Mouse (Mus musculus) embryonic facial prominence, embryonic 12.5 days (tissue): ENCODE data around the gene Prelp. TPM values are rescaled to one million over a fixed set of nuclear protein-coding genes. Genes with fewer than 3 reads are reported as not detected.

Experiments used
- ATAC-seq: fragments of 200-750 bp; cut with Nextera tagmentation; 2 replicates; pipeline ENCODE4 v1.8.0; 2017; ENCODE audit not compliant: insufficient number of reproducible peaks, insufficient read depth, low FRiP score, low TSS enrichment
- H3K27ac ChIP-seq: fragments of 300-500 bp; sonication (generic); 2 replicates; pipeline ENCODE4 v1.5.1; 2016; ENCODE audit warnings: mild to moderate bottlenecking
- H3K27me3 ChIP-seq: fragments of 300-500 bp; sonication (generic); 2 replicates; pipeline ENCODE4 v1.6.1; 2016; ENCODE audit warnings: mild to moderate bottlenecking, moderate library complexity
- H3K36me3 ChIP-seq: fragments of 300-500 bp; sonication (generic); 2 replicates; pipeline ENCODE4 v1.6.1; 2016; ENCODE audit warnings: mild to moderate bottlenecking
- H3K4me1 ChIP-seq: fragments of 300-500 bp; sonication (generic); 2 replicates; pipeline ENCODE4 v1.6.1; 2016
- H3K4me2 ChIP-seq: fragments of 300-500 bp; sonication (generic); replicated peaks from 2 replicates; pipeline ENCODE4 v1.6.1; 2016; ENCODE audit warnings: mild to moderate bottlenecking, moderate library complexity
- H3K4me3 ChIP-seq: fragments of 300-500 bp; sonication (generic); 2 replicates; pipeline ENCODE4 v1.5.1; 2016; ENCODE audit warnings: mild to moderate bottlenecking
- H3K9ac ChIP-seq: fragments of 300-500 bp; sonication (generic); 2 replicates; pipeline ENCODE4 v1.6.1; 2016; ENCODE audit warnings: mild to moderate bottlenecking, moderate library complexity
- H3K9me3 ChIP-seq: fragments of 300-500 bp; sonication (generic); 2 replicates; pipeline ENCODE4 v1.6.1; 2016; ENCODE audit warnings: mild to moderate bottlenecking, moderate library complexity
- WGBS: fragments of 180-500 bp; shearing (Covaris S2); methylation state at CpG from one replicate; pipeline ENCODE4 v1.1.7; 2016; 5-methylcytosine and 5-hydroxymethylcytosine counted together
- polyA plus RNA-seq: library from polyadenylated mRNA; unstranded; fragments of >200 nt; fragmentation: Nextera tagmentation; extraction: Ambion mirVana; gene quantifications from 2 replicates; pipeline ENCODE4 v1.2.1, GENCODE M21; 2016

The Prelp gene
- polyA plus RNA-seq, 1 experiment from 2014 or later, result 1.9 TPM

DNA sequence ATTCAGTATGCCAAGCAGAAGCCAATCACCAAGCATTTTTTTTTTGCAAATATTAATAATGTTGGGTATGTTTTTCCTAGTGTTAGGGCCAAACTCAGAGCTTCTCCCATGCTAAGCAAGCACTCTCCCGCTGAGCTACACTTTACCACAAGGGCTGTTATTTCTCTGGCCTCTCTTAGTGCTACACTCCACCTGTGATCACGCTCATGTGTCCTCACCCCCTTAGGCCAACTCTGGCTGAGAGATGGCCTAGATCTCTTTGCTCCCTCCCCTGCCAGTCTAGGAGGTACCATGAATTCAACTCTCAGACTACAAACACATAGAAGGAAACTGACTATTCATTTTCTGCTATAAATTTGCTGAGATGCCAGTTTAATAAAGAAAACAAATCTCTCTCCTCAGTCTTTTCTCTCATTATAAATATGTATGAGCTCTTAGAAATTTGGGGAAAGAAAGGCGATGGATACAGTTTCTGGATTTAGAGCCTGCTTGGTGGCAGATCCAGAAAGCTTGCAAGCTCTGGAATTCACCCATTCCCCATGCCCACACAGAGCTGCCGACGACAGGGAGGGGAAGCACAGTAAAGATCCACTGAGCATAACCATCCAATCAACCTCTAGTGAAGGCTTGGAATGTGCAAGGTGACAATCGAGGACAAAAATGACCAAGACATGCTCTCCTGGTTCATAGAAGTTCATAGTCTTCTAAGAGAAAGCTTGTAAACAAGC, 48.0 kb downstream of the Prelp start:
- H3K9ac ChIP-seq, result no peak overlapping the region
- H3K4me3 ChIP-seq, result no peak overlapping the region
- 83% methylated on average over 6 of the region's 6 CpGs for WGBS
- peaks cover 6% of the 10 kb centered on the region; the same call in 1 of the 2 replicates for H3K4me1 ChIP-seq
- H3K36me3 ChIP-seq, result no peaks in the 10 kb centered on the region
- no peaks in the 10 kb centered on the region for H3K9me3 ChIP-seq
- H3K4me2 ChIP-seq, result no peak overlapping the region
- H3K27me3 ChIP-seq, result no peaks in the 10 kb centered on the region
- no peak overlapping the region for H3K27ac ChIP-seq
- no peak for ATAC-seq

DNA sequence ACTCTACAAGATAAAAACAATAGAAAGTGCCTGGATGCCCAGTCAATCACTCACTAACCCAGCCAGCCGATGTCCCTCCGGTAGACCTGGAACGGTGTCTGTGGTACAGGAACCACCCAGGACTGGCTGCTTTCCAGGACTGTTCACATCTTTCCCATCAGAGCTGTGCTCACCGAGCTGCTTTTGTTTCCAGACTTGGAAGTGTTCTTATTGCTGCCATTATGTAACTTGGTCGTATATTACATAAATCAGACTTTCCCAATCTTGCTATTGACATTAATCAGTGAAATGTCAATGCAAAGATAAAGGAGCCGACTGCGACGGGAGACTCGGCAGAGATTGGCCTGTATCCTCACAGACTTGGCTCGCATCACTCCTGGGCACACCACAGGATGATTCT, 50.0 kb downstream of the Prelp start:
- no peaks in the 10 kb centered on the region for H3K9me3 ChIP-seq
- H3K4me3 ChIP-seq, result no peak overlapping the region
- peaks cover 4% of the 10 kb centered on the region; the same call in 1 of the 2 replicates for H3K4me1 ChIP-seq
- 85% methylated on average over 10 of the region's 10 CpGs for WGBS
- H3K36me3 ChIP-seq, result no peaks in the 10 kb centered on the region
- H3K27me3 ChIP-seq, result no peaks in the 10 kb centered on the region
- H3K27ac ChIP-seq, result no peak overlapping the region
- no peak for ATAC-seq
- H3K4me2 ChIP-seq, result no peak overlapping the region
- no peak overlapping the region for H3K9ac ChIP-seq

DNA sequence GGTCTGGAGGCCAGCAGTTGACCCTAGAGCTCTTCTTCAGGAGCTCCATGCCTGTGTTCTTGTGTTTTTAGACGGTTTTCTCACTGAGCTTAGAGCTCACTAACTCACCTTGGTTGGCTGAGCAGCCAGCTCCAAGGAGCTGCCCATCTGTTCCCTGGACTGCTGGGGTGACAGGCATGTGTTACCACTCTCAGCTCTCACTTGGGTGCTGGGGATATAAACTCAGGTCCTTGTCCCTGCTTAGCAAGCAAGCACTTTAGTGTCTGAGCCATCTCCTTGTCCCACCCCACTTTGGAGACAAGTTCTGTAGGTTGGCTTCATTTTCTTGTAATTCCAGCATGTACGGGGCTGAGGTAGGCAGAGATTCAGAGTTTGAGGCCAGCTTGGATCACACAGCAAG, 52.0 kb downstream of the Prelp start:
- H3K9ac ChIP-seq, result no peak overlapping the region
- no peaks in the 10 kb centered on the region for H3K27me3 ChIP-seq
- ATAC-seq, result no peak
- peaks cover 5% of the 10 kb centered on the region; the same call in 1 of the 2 replicates for H3K4me1 ChIP-seq
- H3K4me2 ChIP-seq, result no peak overlapping the region
- no peaks in the 10 kb centered on the region for H3K9me3 ChIP-seq
- WGBS, result 48% methylated on average over 2 of the region's 2 CpGs
- no peak overlapping the region for H3K27ac ChIP-seq
- H3K4me3 ChIP-seq, result no peak overlapping the region
- H3K36me3 ChIP-seq, result no peaks in the 10 kb centered on the region

DNA sequence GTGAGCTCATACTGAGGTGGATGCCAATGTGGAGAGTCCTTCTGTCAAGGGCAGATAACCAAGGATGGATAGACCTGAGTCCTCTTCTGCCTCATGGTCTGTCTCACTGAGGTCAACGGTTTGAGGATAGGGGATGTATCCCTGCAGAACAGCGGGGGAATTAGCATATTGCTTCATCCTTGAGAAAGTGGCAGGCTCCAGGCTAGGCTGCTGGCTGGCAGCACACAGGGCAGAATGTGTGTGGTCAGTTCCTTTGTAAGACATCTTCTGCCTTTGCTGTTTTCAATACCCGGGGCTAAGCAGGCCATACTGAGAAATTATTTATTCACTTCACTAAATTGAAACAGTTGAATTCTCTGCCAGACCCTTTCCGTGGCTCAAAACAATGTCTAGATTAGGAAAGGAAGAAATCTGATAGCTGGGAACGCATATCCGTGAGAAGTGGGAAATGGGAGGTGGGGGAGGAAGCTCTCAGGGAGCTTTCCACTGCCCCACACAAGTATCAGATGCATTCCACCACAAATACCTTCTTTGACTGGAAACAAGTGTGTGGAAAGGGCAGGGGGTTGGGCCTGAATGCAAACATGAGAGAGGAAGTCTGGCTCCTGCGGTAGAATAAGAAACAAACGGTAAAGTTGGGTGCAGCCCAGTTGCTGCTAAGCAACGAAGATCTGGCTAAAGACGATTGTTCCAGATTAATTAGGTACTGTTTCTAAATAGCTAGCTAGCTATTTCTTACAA, 57.8 kb downstream of the Prelp start:
- H3K27ac ChIP-seq, result peak overlapping the region; percentile 88
- no peaks in the 10 kb centered on the region for H3K9me3 ChIP-seq
- WGBS, result 11% methylated on average over 10 of the region's 10 CpGs
- H3K36me3 ChIP-seq, result no peaks in the 10 kb centered on the region
- H3K4me2 ChIP-seq, result peak overlapping the region; percentile 21
- no peaks in the 10 kb centered on the region for H3K27me3 ChIP-seq
- no peak overlapping the region for H3K4me3 ChIP-seq
- H3K9ac ChIP-seq, result no peak overlapping the region
- H3K4me1 ChIP-seq, result peaks cover 20% of the 10 kb centered on the region
- peak; percentile 72 for ATAC-seq

DNA sequence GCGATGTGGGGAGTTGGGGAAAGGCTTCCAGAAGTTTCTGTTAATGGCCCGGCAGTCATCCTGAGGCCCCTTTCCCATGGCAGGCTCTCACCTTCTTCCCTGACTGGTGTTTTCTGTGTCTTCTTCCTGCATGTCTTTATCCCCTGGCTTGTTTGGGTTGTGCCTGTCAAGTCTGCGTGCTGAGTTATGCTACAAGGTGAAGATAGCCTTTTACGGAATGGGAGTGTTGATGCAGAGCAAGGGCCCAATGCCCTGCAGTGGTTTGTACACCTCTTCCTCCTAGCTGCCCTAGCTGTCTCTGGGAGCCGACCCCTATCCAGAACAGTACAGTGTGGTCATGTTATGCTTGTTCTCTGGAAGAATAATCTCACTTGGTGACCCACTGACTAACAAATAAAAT, 60.2 kb downstream of the Prelp start:
- ATAC-seq, result no peak
- 73% methylated on average over 5 of the region's 5 CpGs for WGBS
- Histone ChIP-seq H3K4me2 (no peak overlapping the region), H3K9me3 (no peaks in the 10 kb centered on the region), H3K27ac (no peak overlapping the region), H3K9ac (no peak overlapping the region), H3K4me1 (peaks cover 26% of the 10 kb centered on the region), H3K36me3 (no peaks in the 10 kb centered on the region), H3K4me3 (no peak overlapping the region), H3K27me3 (0 out of 2 replicates have a peak, but pooled peaks cover 4% of the 10 kb centered on the region)

Other genes starting within 250 kb of the Prelp start
- gene Lax1, start 231.3 kb downstream of the Prelp start, polyA plus RNA-seq, result 0.71 and 1.3 TPM in 2 replicates
- 14.1 and 15.0 TPM in 2 replicates for gene Atp2b4, start 120.4 kb downstream of the Prelp start, polyA plus RNA-seq
- 1.1 and 1.3 TPM in 2 replicates for gene Optc, start 13.4 kb downstream of the Prelp start, polyA plus RNA-seq
- 6.2 and 7.2 TPM in 2 replicates for gene Fmod, start 115.8 kb upstream of the Prelp start, polyA plus RNA-seq
- gene Btg2, start 157.7 kb upstream of the Prelp start, polyA plus RNA-seq, result 34.2 and 37.5 TPM in 2 replicates
- gene Chit1, start 189.8 kb upstream of the Prelp start, polyA plus RNA-seq, result not detected in 2 replicates